Mouse (Mus musculus): ENCODE data around the gene Ralgps1. TPM values are rescaled to one million over a fixed set of nuclear protein-coding genes. Genes with fewer than 3 reads are reported as not detected.

Gene Ralgps1
- polyA plus RNA-seq, 1 experiment from 2014 or later: 13.7 TPM

DNA sequence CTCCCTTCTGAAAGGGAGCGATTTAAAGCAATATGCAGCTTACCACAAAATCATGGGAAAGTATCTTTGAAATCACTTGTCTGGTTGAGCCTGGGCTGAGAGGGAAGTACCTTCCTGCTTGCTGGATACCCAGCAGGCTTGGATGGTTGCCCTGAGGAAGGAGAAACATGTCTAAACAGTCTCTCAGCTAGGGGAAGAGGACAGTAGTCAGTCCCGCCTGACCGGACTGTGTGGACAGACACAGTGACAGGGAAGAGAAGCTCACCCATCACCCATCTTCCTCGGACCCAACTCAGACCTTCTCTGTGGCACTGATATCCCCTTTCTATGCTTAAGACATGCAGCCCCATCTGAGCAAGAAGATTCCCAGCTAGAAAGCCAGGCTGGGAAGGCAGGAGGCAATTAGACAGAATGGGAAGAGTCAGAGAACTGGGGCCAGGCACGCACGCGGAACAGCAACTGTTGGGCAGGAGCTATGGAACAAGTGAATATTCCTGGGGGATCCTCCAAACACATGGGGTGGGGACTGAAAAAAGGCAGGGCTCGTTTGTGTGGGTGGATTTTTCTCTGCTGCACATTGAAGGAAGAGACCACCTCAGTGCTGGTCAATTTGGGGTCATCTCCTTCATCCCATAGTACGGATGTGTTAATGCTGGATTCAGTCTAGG lies 116.8 kb downstream of the Ralgps1 start:
- in situ Hi-C loops (cut with MboI; ENCODE audit: low pct_unique_long_range_greater_than_20kb): no loop called here
- ATAC-seq (no peak), DNase-seq (ENCODE audit: low read depth, low spot score) (peak; percentile 13)
- ChIA-PET CTCF (interaction anchor here (1.2 to 3.3 kb wide), 3 partner anchors 10 to 62 kb away, joined by 4 to 14 read pairs (median 5); no protein-coding TSS in a partner anchor), POLR2A (interaction anchor here (0.8 to 1.4 kb wide), 2 partner anchors 56 to 89 kb away, joined by 3 read pairs; no protein-coding TSS in a partner anchor)
- TF ChIP-seq CTCF (IDR thresholded peaks at IDR 0.05): no peak
- no peaks in the 10 kb centered on the region for H3K27me3 ChIP-seq

GRCm38 (mm10) chr2:33253572-33254190 lies 117.6 kb downstream of the Ralgps1 start:
- DNase-seq (ENCODE audit: low read depth, low spot score) (peak; percentile 64), ATAC-seq (peak; percentile 46)
- in situ Hi-C loops (cut with MboI; ENCODE audit: low pct_unique_long_range_greater_than_20kb): no loop called here
- TF ChIP-seq CTCF (IDR thresholded peaks at IDR 0.05): no peak
- ChIA-PET CTCF (interaction anchor here (1.2 to 3.3 kb wide), 3 partner anchors 9 to 16 kb away, joined by 4 to 14 read pairs (median 4); no protein-coding TSS in a partner anchor), POLR2A (interaction anchor here (0.8 to 1.4 kb wide), 2 partner anchors 56 to 88 kb away, joined by 3 read pairs; no protein-coding TSS in a partner anchor)
- H3K27me3 ChIP-seq: no peaks in the 10 kb centered on the region

DNA sequence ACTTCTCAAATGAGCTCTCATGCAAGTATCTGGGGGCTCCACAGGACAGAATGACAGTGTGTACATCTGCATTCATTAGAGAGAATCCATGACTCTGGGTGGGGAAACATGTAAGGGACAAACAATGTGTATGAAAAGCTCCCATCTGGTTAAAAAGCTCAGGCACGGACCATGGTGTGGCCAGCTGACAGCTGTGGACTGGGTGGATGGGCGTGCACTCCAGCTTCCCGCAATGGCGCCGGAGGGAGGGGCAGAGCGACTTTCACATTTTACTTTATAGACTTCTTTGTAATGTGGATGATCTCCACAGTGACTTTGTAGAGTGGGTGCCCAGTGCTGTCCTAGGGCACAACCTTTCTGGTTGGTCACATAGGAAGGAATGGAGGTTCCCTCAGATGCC lies 118.5 kb downstream of the Ralgps1 start:
- ATAC-seq (no peak), DNase-seq (ENCODE audit: low read depth, low spot score) (no peak)
- POLR2A ChIA-PET: interaction anchor here (1.0 kb wide), 1 partner anchor 75 kb away, joined by 3 read pairs; no protein-coding TSS in a partner anchor
- CTCF ChIA-PET: interaction anchor here (1.3 to 1.4 kb wide), 2 partner anchors 11 to 15 kb away, joined by 3 to 4 read pairs; no protein-coding TSS in a partner anchor
- TF ChIP-seq CTCF (IDR thresholded peaks at IDR 0.05): no peak
- H3K27me3 ChIP-seq: no peaks in the 10 kb centered on the region
- in situ Hi-C loops (cut with MboI; ENCODE audit: low pct_unique_long_range_greater_than_20kb): no loop called here

DNA sequence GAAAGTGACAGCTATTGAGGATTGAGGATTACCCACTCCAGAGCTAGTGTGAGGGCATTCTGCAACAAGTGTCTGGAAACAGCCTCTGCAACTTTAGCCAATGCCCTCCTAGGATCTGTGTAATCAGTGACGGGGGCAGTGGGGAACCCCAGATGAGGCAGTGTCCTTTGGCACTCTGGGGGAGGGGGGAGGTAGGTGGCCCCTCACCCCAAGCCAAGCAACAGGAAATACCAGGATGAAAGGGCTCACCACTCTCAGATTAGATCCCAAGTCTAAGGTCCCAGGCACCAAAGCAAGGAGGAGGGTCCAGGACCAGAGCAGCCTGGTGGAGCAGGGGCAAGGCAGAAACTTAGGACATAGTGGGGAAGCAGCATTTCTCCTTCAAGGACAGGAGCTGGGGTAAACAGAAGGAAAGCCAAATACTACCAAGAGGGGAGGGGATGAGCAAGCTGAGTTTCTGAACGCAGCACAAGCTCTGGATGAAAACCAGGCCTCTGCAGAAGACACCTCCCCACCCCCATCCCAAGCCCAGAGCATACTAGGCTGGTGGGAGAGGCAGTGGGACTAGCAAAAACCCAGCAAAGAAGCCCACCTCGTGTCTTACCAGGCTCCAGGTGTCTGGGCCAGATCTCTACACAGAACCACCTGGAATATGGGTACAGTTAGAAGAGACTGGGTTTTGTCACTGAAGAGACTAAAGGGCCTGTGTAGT lies 121.2 kb downstream of the Ralgps1 start:
- ChIA-PET POLR2A (no interaction called here), CTCF (no interaction called here)
- no peaks in the 10 kb centered on the region for H3K27me3 ChIP-seq
- in situ Hi-C loops (cut with MboI; ENCODE audit: low pct_unique_long_range_greater_than_20kb): no loop called here
- no peak for TF ChIP-seq CTCF (IDR thresholded peaks at IDR 0.05)
- DNase-seq (ENCODE audit: low read depth, low spot score): no peak
- ATAC-seq: no peak

GRCm38 (mm10) chr2:33248549-33248948 lies 122.7 kb downstream of the Ralgps1 start:
- no peak for TF ChIP-seq CTCF (IDR thresholded peaks at IDR 0.05)
- CTCF ChIA-PET: no interaction called here
- no peak for ATAC-seq
- DNase-seq (ENCODE audit: low read depth, low spot score): no peak
- POLR2A ChIA-PET: no interaction called here
- H3K27me3 ChIP-seq: no peaks in the 10 kb centered on the region
- in situ Hi-C loops (cut with MboI; ENCODE audit: low pct_unique_long_range_greater_than_20kb): no loop called here

DNA sequence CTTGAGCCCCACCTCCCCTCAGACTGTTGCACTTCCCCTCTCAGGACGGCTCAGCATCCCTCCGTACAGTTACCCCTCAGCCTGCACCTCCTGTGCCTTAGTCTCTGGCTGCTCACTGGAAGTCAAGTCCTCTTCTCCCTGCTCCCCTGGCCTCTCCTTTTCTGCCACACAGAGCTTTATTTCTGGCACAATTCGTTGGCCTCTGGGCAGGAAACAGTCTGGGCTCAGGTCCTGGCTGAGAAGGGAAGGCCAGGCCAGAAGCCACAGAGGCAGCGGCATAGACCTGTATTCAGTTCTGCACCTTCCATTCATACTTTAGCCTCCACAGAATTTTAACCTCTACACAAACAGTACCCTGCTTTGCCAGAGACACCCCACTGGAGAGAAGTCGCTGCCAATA lies 124.4 kb downstream of the Ralgps1 start:
- in situ Hi-C loops (cut with MboI; ENCODE audit: low pct_unique_long_range_greater_than_20kb): no loop called here
- TF ChIP-seq CTCF (IDR thresholded peaks at IDR 0.05): no peak
- no peak for DNase-seq (ENCODE audit: low read depth, low spot score)

DNA sequence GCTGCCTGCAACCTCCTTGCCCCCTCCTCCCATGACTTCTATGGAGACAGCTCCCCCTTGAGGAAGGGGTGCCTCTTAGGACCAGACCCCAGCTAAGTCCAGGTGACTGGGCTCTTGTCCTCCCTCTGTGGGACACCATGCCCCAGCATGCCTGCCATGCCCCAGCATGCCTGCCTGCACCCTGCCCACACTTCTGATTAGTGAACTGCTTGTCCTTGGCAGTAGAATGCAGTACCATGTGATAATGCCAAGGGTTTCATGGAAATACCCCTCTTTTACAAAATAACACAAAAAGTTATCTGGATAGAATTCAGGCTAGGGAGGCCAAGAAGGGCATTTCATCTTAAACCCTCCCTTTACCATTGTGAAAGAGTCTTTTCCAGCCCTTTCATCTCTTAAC lies 125.9 kb downstream of the Ralgps1 start:
- CTCF ChIA-PET: interaction anchor here (0.6 to 1.3 kb wide), 2 partner anchors 8 to 27 kb away, joined by 3 to 4 read pairs; no protein-coding TSS in a partner anchor
- TF ChIP-seq CTCF (IDR thresholded peaks at IDR 0.05): no peak
- in situ Hi-C loops (cut with MboI; ENCODE audit: low pct_unique_long_range_greater_than_20kb): no loop called here
- POLR2A ChIA-PET: interaction anchor here (0.6 kb wide), 1 partner anchor 70 kb away, joined by 3 read pairs; no protein-coding TSS in a partner anchor
- ATAC-seq (no peak), DNase-seq (ENCODE audit: low read depth, low spot score) (no peak)
- no peaks in the 10 kb centered on the region for H3K27me3 ChIP-seq

More for the DNA sequence above, 124.4 kb downstream of the Ralgps1 start:
- no peak for ATAC-seq
- ChIA-PET POLR2A (no interaction called here), CTCF (interaction anchor here (1.1 to 1.2 kb wide), 2 partner anchors 13 to 23 kb away, joined by 3 read pairs; no protein-coding TSS in a partner anchor)
- H3K27me3 ChIP-seq: no peaks in the 10 kb centered on the region

DNA sequence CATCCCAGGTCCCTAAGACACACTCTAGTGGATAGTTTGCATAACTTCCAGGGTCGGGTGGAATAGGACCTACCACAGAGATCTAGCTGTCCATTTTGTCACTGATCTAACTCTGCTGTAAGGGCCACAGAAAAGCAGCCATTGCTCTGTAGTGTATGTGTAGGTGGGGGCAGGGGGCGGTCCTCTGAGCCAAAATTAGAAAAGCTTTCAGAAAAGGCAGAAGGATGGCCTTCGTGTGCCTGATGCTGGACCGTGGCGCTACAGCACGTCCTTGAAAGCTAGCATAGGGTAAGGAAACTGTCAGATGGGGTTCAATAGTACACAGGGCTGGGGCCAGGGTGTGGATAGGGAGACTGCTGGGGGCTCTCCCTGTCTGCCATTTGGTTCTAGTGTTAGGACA lies 126.4 kb downstream of the Ralgps1 start:
- TF ChIP-seq CTCF (IDR thresholded peaks at IDR 0.05): no peak
- POLR2A ChIA-PET: interaction anchor here (0.6 kb wide), 1 partner anchor 70 kb away, joined by 3 read pairs; no protein-coding TSS in a partner anchor
- DNase-seq (ENCODE audit: low read depth, low spot score): no peak
- no peaks in the 10 kb centered on the region for H3K27me3 ChIP-seq
- ATAC-seq: no peak
- in situ Hi-C loops (cut with MboI; ENCODE audit: low pct_unique_long_range_greater_than_20kb): no loop called here
- CTCF ChIA-PET: interaction anchor here (0.6 to 1.6 kb wide), 3 partner anchors 9 to 82 kb away, joined by 3 to 4 read pairs (median 3); no protein-coding TSS in a partner anchor

DNA sequence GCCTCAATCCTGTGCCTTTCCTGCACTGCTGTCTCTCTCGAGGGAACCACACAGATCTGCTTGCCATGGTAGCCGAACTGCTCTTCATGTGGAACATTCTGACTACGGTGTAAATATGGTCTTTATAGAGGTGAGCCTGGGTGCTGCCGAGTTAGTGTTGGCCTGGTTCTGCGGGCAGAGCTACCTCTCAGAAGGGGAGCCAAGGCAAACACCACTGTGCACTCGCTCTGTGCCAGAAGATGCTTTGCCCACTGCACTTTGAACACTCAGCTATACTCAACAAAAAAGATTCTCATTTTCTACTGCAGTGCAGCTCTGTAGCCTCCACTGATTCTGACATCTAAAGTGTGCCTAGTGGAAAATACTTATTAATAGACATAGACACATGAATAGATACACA lies 133.7 kb downstream of the Ralgps1 start:
- POLR2A ChIA-PET: no interaction called here

DNA sequence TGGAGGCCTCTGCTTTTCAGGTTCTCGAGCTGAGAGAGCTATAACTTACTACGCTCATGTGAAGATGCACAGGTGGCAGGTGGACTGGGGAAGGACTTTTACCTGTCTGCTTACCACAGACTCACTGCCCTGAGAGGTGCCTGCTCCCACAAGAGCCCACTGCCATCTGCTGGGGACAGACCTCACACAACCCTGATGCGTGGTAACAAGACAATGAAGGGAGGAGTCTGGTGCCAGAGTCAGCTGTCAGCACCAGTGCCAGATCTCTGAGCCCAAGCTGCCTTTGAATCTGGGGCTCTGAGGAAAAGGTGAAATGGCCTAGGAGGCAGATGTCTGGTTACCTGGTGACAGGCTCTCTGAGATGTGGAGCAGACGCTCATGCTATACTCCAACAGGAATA lies 136.4 kb downstream of the Ralgps1 start:
- H3K27me3 ChIP-seq: no peaks in the 10 kb centered on the region
- no peak for TF ChIP-seq CTCF (IDR thresholded peaks at IDR 0.05)
- ATAC-seq (no peak), DNase-seq (ENCODE audit: low read depth, low spot score) (no peak)
- in situ Hi-C loops (cut with MboI; ENCODE audit: low pct_unique_long_range_greater_than_20kb): no loop called here
- ChIA-PET CTCF (interaction anchor here (2.1 kb wide), 1 partner anchor 114 kb away, joined by 7 read pairs; no protein-coding TSS in a partner anchor), POLR2A (no interaction called here)

More for the DNA sequence above, 133.7 kb downstream of the Ralgps1 start:
- no peaks in the 10 kb centered on the region for H3K27me3 ChIP-seq
- in situ Hi-C loops (cut with MboI; ENCODE audit: low pct_unique_long_range_greater_than_20kb): no loop called here
- CTCF ChIA-PET: interaction anchor here (0.9 to 1.2 kb wide), 2 partner anchors 16 to 31 kb away, joined by 3 to 4 read pairs; no protein-coding TSS in a partner anchor
- no peak for TF ChIP-seq CTCF (IDR thresholded peaks at IDR 0.05)
- ATAC-seq: no peak
- no peak for DNase-seq (ENCODE audit: low read depth, low spot score)
